Comparison of ENCODE assay signal across 32 mouse cellular contexts in genomic region chr2:66209353-66209752, GRCm38 (mm10).
"Had no signal": no experiment of that assay in that cellular context is flagged by ENCODE, and none has a peak within 500 bp of the region (broad histone marks: within the 10 kb centered on the region; RNA-seq: fewer than 3 reads in every experiment).

No protein-coding gene starts in this region.

- H3K9ac ChIP-seq: heart, embryonic 12.5 days; heart, embryonic 13.5 days; heart, embryonic 15.5 days; hindbrain, embryonic 12.5 days; hindbrain, embryonic 13.5 days; hindbrain, embryonic 14.5 days; hindbrain, embryonic 15.5 days; intestine, embryonic 15.5 days; kidney, embryonic 15.5 days had no signal

- H3K27ac ChIP-seq: heart, embryonic 10.5 days; heart, embryonic 13.5 days; heart, embryonic 15.5 days; hindbrain, embryonic 10.5 days; hindbrain, embryonic 12.5 days; hindbrain, embryonic 13.5 days; hindbrain, embryonic 14.5 days; hindbrain, embryonic 15.5 days; hindbrain, postnatal 0 days; intestine, embryonic 15.5 days; kidney, embryonic 15.5 days; kidney, postnatal 0 days; left cerebral cortex, adult 2 months had no signal

- H3K27me3 ChIP-seq: heart, embryonic 12.5 days; heart, embryonic 13.5 days; heart, embryonic 15.5 days; hindbrain, embryonic 12.5 days; hindbrain, embryonic 13.5 days; hindbrain, embryonic 15.5 days; intestine, embryonic 15.5 days; kidney, embryonic 15.5 days had no signal

- H3K4me3 ChIP-seq: heart, embryonic 10.5 days; heart, embryonic 12.5 days; heart, embryonic 13.5 days; heart, embryonic 15.5 days; hindbrain, embryonic 10.5 days; hindbrain, embryonic 12.5 days; hindbrain, embryonic 13.5 days; hindbrain, embryonic 15.5 days; intestine, embryonic 15.5 days; kidney, embryonic 15.5 days; left cerebral cortex, adult 2 months had no signal

- H3K4me2 ChIP-seq: heart, embryonic 11.5 days; heart, embryonic 12.5 days; heart, embryonic 13.5 days; heart, embryonic 15.5 days; hindbrain, embryonic 12.5 days; hindbrain, embryonic 13.5 days; hindbrain, embryonic 14.5 days; hindbrain, embryonic 15.5 days; intestine, embryonic 15.5 days; kidney, embryonic 15.5 days had no signal

- DNase-seq: heart, postnatal 10 days; heart, postnatal 14 days; heart, postnatal 36 days; kidney, adult 11 months; kidney, adult 18-20 months; kidney, adult 2 months; kidney, adult 8-10 months; kidney, adult 9 months; kidney, postnatal 10 days; kidney, postnatal 14 days; kidney, postnatal 25 days; kidney, postnatal 36 days; kidney, postnatal 4 days; layer of hippocampus, postnatal 36 days had no signal

- ATAC-seq: hindbrain, embryonic 16.5 days; hindbrain, postnatal 0 days; inflammation-experienced regulatory T-cells, adult 6 months; intestine, embryonic 15.5 days; intestine, postnatal 0 days had no signal

- H3K4me1 ChIP-seq: heart, embryonic 10.5 days; heart, embryonic 12.5 days; heart, embryonic 13.5 days; heart, embryonic 15.5 days; hindbrain, embryonic 10.5 days; hindbrain, embryonic 12.5 days; hindbrain, embryonic 13.5 days; hindbrain, embryonic 15.5 days; intestine, embryonic 15.5 days; kidney, embryonic 15.5 days had no signal

- H3K9me3 ChIP-seq: heart, embryonic 10.5 days; heart, embryonic 12.5 days; heart, embryonic 13.5 days; heart, embryonic 15.5 days; hindbrain, embryonic 10.5 days; hindbrain, embryonic 12.5 days; hindbrain, embryonic 13.5 days; hindbrain, embryonic 15.5 days; intestine, embryonic 15.5 days; kidney, embryonic 15.5 days had no signal
